Mouse (Mus musculus) Patski (cell line): Measurements from ENCODE around the gene Bcas3. TPM values are rescaled to one million over a fixed set of nuclear protein-coding genes. Genes with fewer than 3 reads are reported as not detected.

Source experiments
- ATAC-seq: fragments of 100-300 bp; one replicate; pipeline ENCODE4 v1.8.0; 2021
- CTCF ChIA-PET: fragments of 350-600 bp; sonication (Branson Sonifier 250); formaldehyde crosslinking; loops from one replicate; lab custom pipeline; 2022; ENCODE audit warnings: inconsistent platforms; lab: Charles Lee
- POLR2A ChIA-PET: fragments of 350-600 bp; sonication (Branson Sonifier 250); formaldehyde crosslinking; loops from one replicate; lab custom pipeline; 2022; ENCODE audit warnings: antibody characterized with exemption, inconsistent platforms; lab: Charles Lee
- DNase-seq: peaks from one replicate; pipeline ENCODE4 v3.0.0-alpha.2; 2011; ENCODE audit warnings: low read depth, low spot score
- H3K27me3 ChIP-seq: fragments of 371-371 bp; one replicate; pipeline ENCODE4 v1.5.1; 2021
- CTCF ChIP-seq: fragments of 100-300 bp; IDR thresholded peaks from one replicate; pipeline ENCODE4 v1.5.1; 2021
- in situ Hi-C: fragments of 300-500 bp; cut with MboI; formaldehyde crosslinking; loops from 3 replicates; pipeline ENCODE4 v1.11.1; 2018; ENCODE audit warnings: low pct_unique_long_range_greater_than_20kb, mixed read lengths
- polyA plus RNA-seq: library from polyadenylated mRNA; unstranded; gene quantifications from one replicate; pipeline ENCODE4 v1.2.3, GENCODE M21; 2021

The Bcas3 gene
- polyA plus RNA-seq, 1 experiment from 2014 or later = 31.6 TPM

DNA sequence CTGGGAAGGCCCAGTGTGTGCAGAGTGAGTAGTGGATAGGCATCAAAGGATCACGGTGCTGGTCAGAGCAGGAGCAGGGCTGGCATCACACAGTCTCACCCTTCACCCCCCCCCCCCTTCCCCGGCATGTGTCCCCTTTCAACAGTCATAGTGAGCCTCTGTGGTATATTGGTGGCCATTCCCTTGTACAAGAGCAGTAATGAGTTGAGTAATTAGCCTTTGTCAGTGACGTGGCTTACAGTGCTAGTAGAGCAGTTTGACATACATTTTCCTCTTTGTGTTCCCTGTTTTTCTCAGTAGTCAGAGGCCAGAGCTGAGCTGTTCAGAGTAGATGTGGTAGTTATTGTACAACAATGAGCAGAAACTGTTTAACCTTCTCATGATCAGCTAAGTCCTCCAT is 54.7 kb downstream of the Bcas3 start:
- no peak for TF ChIP-seq CTCF
- ChIA-PET POLR2A (no interaction called here), CTCF (no interaction called here)
- DNase-seq (no peak), ATAC-seq (no peak)
- in situ Hi-C loops = no loop called here
- no peaks in the 10 kb centered on the region for H3K27me3 ChIP-seq

DNA sequence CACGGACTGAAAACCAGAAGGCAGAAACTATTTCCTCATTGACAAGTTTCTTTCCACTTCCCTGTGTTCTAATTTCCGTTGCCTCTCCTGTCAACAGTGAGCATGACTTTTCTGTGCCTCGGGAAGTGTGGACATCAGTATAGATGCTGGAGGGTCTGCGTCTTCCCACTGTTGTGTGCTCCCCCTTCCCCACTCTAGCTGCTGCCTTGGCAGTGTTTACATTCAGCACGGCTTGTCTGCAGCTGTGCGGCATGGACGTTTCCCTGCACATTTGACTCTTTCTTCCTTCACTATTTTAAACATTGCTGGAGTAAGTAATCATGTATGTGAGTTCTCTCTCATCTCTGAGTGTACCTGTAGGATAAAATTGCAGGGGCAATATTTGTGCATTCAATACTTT is 59.4 kb downstream of the Bcas3 start:
- in situ Hi-C loops = no loop called here
- DNase-seq (no peak), ATAC-seq (no peak)
- ChIA-PET POLR2A (no interaction called here), CTCF (no interaction called here)
- TF ChIP-seq CTCF = no peak
- no peaks in the 10 kb centered on the region for H3K27me3 ChIP-seq

DNA sequence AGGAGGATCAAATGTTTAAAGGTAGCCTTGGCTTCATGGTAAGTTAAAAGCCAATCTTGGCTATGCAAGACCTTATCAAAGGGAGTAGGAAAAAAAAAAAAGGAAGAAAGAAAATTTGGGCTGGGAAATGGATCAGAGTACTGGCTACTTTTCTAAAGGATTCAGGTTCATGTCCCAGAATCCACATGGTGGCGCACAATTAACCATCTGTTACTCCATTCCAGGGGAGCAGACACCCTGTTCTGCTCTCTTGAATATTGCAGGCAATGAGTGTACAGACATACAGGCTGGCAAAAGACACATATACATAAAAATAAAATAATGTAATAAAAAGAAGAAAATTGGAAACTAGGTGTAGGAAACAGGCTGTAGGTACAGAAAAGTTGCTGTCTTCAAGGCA is 61.5 kb downstream of the Bcas3 start:
- ChIA-PET CTCF (interaction anchor here (1.0 to 1.6 kb wide), 2 partner anchors 8 to 11 kb away, joined by 3 to 5 read pairs; no protein-coding TSS in a partner anchor), POLR2A (no interaction called here)
- in situ Hi-C loops = no loop called here
- ATAC-seq (no peak), DNase-seq (no peak)
- no peak for TF ChIP-seq CTCF
- no peaks in the 10 kb centered on the region for H3K27me3 ChIP-seq

DNA sequence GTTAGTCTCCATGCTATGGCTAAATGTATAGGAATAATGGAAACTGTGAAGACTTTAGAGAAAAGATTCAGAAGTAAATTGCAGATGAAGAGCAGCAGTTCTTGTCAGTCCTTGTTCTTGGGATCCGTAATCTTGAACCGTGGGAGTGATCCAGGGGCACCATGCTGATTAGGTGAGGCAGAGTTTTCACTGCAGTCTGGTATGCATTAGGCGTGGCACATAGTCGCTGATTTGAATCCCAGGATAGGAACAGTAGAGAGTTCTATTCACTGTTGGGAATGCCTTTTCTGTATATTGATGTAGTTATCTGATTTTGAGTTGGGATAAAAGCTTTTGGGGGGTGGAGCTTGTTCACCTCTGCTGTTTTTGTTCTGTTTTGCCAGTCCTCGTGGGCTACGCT is 74.4 kb downstream of the Bcas3 start:
- ChIA-PET POLR2A (no interaction called here), CTCF (no interaction called here)
- in situ Hi-C loops = no loop called here
- no peak for ATAC-seq
- no peaks in the 10 kb centered on the region for H3K27me3 ChIP-seq
- no peak for DNase-seq
- TF ChIP-seq CTCF = no peak

DNA sequence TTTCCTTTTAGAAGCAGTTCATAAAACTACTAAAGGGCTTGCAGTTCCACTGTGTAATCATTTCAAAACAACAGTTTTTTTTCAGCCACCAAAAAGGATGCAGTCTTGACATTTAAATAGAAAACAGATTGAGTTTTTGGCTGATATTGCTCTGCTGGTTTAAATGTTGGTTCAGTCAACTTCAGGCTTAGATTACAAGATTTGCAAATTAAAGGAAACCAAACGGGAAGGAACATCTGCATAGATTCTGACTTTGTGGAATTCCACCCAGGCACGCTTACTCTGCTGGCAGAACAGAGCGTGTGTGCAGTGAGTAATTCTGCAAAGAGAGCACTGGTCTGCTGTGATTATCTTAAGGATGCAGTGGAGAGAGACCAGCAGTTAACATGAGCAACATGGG is 75.3 kb downstream of the Bcas3 start:
- no peak for ATAC-seq

DNA sequence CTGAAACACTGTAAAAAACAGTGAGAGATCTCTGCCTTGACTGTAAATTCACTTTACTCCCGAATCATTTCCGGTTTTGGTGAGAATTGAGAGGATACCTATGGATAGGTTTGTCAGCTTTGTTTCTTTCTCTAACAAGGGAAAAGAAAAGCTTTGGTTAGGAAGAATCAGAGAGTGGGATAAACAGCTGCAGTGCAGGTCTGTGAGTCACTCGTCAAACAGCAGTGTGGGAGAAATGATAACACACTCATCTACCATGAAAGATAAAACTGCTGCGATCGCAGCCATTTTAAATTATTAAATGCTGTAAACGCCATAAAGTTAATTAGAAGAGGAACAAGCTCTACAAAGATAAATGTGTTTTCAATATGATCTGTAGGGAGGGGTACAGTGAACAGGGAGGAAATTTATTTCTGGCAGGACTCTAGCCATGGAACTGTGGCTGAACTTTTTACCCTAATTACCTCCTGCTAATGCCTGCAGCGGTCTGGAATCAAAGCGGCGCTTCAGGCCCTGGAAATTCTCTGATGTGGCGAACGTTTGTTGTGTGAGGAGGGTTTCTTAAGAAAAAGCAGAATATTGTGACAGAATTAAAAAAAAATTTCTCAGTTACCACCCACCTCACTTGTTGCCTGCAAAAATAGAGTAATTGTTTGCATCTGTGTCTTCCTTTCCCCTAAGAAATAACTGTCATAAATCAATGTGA is 77.9 kb downstream of the Bcas3 start:
- no peaks in the 10 kb centered on the region for H3K27me3 ChIP-seq
- no peak for TF ChIP-seq CTCF
- DNase-seq (no peak), ATAC-seq (no peak)
- in situ Hi-C loops = no loop called here
- POLR2A ChIA-PET = no interaction called here
- CTCF ChIA-PET = no interaction called here

More for the DNA sequence above, 75.3 kb downstream of the Bcas3 start:
- no peaks in the 10 kb centered on the region for H3K27me3 ChIP-seq
- no peak for TF ChIP-seq CTCF
- ChIA-PET CTCF (no interaction called here), POLR2A (no interaction called here)
- in situ Hi-C loops = no loop called here
- DNase-seq = no peak

DNA sequence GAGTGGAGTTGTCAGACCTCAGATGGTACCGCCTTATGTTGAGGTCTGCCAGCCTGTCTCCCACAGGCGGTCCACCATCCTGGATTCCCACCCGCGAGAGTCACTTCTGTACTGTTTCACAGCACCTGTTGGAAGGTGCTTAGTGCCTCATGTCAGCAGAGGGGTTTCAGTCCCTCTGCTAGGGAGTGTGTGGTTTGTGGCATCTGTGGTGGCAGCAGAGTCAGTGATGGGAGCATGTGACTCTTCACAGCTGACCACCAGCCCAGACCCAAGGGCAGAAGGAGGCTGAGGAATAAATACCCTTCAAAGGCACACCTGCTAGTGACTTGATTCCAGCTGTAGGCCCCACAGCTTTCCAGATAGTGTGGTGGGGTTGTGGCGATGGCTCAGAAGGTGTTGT is 94.4 kb downstream of the Bcas3 start:
- CTCF ChIA-PET = no interaction called here
- POLR2A ChIA-PET = no interaction called here
- no peaks in the 10 kb centered on the region for H3K27me3 ChIP-seq
- ATAC-seq (no peak), DNase-seq (no peak)
- in situ Hi-C loops = no loop called here
- no peak for TF ChIP-seq CTCF

DNA sequence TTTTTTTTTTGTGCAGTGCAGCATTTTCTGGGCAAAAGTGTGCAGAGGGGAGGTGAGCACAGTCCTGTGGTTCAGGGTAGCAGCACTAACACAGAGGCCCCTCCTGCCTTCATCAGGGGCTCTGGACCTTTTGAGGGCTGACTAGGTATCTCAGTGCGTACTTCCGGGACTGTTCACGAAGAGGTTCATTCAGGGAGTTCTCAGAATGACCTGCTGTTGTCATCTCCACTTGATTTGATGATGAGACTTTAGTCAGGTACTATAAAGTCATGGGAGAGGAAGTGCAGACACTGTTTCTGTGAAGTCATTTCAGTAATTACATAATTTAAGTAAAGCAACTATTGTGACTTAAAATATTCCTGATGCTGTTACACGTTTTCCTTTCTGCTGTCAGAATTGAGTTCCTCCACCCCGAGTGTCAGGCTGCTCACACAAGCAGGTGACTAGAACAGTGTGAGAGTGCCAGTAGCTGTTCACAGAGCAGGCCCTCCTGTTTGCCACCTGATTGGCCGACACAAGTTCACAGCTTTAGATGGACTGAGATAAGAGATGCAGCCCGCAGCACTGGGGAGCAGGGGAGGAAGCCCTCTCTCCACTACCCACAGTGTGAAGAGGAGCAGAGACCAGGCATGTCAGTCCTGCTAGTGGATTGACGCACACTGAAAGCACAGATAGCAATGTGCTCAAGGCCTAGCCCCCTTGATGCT is 100.8 kb downstream of the Bcas3 start:
- DNase-seq (no peak), ATAC-seq (no peak)
- no peaks in the 10 kb centered on the region for H3K27me3 ChIP-seq
- no peak for TF ChIP-seq CTCF
- POLR2A ChIA-PET = no interaction called here
- in situ Hi-C loops = no loop called here
- CTCF ChIA-PET = no interaction called here

DNA sequence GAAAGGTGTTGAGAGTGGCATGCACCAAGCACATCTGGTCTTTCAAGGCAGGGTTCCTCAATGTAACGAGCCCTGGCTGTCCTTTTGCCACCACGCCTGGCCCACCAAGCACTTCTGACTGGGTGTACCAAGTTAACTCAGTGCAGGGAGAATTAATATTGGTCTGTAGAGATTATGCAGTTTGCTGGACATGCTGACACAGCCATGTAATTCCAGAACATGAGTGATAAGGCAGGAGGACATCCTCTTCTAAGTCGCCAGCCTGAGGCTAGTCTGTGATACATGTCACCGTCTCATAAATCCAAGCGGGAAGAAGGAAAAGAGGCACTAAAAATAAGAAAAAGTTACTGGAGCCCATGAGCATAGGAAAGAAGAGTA is 101.3 kb downstream of the Bcas3 start:
- TF ChIP-seq CTCF = no peak
- no peaks in the 10 kb centered on the region for H3K27me3 ChIP-seq
- ChIA-PET CTCF (no interaction called here), POLR2A (no interaction called here)
- DNase-seq = no peak
- no peak for ATAC-seq
- in situ Hi-C loops = no loop called here

DNA sequence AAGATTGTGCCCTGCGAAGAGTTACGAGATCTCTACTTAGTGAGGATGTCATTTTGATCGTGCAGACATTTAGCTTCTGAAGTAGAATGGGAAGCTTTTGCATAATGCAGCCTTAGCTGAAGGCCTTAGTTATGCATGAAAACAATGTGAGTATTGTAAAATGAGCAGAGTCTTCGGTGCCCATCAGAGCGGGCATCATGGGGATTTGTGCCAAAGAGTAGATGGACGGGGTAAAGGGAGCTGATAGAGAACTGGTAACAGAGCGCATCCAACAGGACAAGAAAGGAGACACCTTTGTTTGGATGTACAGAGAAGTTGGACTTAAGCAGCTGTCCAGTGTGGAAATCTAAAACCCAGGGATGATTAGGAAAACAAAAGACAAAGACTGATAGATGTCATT is 108.6 kb downstream of the Bcas3 start:
- in situ Hi-C loops = no loop called here
- ChIA-PET POLR2A (interaction anchor here (0.5 to 0.6 kb wide), 2 partner anchors 373 to 1246 kb away, joined by 3 to 7 read pairs; no protein-coding TSS in a partner anchor), CTCF (interaction anchor here (1.0 kb wide), 1 partner anchor 79 kb away, joined by 3 read pairs; no protein-coding TSS in a partner anchor)
- H3K27me3 ChIP-seq = no peaks in the 10 kb centered on the region
- DNase-seq (no peak), ATAC-seq (no peak)
- no peak for TF ChIP-seq CTCF

DNA sequence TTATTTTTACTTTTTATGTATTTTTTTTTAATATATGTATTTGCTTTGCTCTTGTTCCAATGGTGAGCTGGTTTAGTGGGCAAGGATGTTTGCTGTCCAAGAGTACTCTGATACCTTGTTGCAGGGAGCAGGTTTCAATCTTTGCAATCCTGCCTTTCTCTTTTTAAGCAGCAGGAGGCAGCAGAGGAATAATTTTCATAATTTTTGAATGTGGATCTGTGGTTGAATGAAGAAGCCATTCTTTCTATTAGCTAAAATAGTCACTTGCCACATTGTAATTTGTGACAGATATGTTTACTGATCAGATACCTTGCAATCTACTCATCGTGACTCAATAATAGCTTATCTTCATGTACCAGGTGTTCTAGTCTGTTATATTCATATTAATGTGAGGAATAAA is 116.6 kb downstream of the Bcas3 start:
- POLR2A ChIA-PET = no interaction called here
- DNase-seq (no peak), ATAC-seq (no peak)
- TF ChIP-seq CTCF = peak; percentile 61
- in situ Hi-C loops = no loop called here
- H3K27me3 ChIP-seq = no peaks in the 10 kb centered on the region
- CTCF ChIA-PET = interaction anchor here (1.3 to 2.0 kb wide), 3 partner anchors 10 to 77 kb away, joined by 3 to 5 read pairs (median 4); no protein-coding TSS in a partner anchor
